Mouse (Mus musculus) embryonic fibroblast, embryonic 13.5 days (primary cell): ENCODE results near the gene Hist1h4f. TPM values are rescaled to one million over a fixed set of nuclear protein-coding genes. Genes with fewer than 3 reads are reported as not detected.
A peak's percentile ranks its signal among the peaks of the same experiment; 100 is the strongest.
"Not testable (repeated sequence)": the region's sequence is repeated elsewhere in the genome, so short reads cannot be mapped to it uniquely, and the experiment has no call there.

Experiments used
- H3K27ac ChIP-seq: 2 replicates; pipeline ENCODE4 v1.5.1; 2012; ENCODE audit warnings: low read length, control low read depth, inconsistent platforms; ENCODE audit not compliant: insufficient read depth
- H3K4me1 ChIP-seq: 2 replicates; pipeline ENCODE4 v1.6.1; 2011; ENCODE audit warnings: low read length; ENCODE audit not compliant: control insufficient read depth, insufficient read depth
- H3K4me3 ChIP-seq: 2 replicates; pipeline ENCODE4 v1.5.1; 2011; ENCODE audit warnings: mild to moderate bottlenecking, control low read depth, low read length; ENCODE audit not compliant: insufficient read depth
- CTCF ChIP-seq: IDR thresholded peaks from 2 replicates; pipeline ENCODE4 v1.5.1; 2011; ENCODE audit warnings: mild to moderate bottlenecking, control low read depth, low read length, moderate library complexity, borderline replicate concordance; ENCODE audit not compliant: insufficient read depth
- POLR2A ChIP-seq: IDR thresholded peaks from 2 replicates; pipeline ENCODE4 v1.6.1; 2011; ENCODE audit warnings: low read depth, mild to moderate bottlenecking, control low read depth, low read length, moderate library complexity
- polyA plus RNA-seq: library from polyadenylated mRNA; stranded (reverse); fragments of >200 nt; gene quantifications from 2 replicates; pipeline ENCODE4 v1.2.4, GENCODE M21; 2011; ENCODE audit warnings: low read depth; ENCODE audit not compliant: missing spikeins, insufficient read length

Gene Hist1h4f
- polyA plus RNA-seq, 1 experiment, result 18.1 TPM

- H3K4me3 ChIP-seq, result peak within 1 kb of the TSS; percentile 77
- H3K4me1 ChIP-seq, result not testable (repeated sequence)
- H3K27ac ChIP-seq, result peak within 1 kb of the TSS; percentile 93
- TF ChIP-seq POLR2A, result peak; percentile 94
Observed at GRCm38 (mm10) chr13:23535137-23536075, 16.0 kb downstream of the Hist1h4f start, which contains the start of gene Hist1h3g. TSS of gene Hist1h3g (plus strand) at chr13:23535422.

- peak overlapping the region; percentile 77 for H3K4me3 ChIP-seq
- peaks cover 3% of the 10 kb centered on the region for H3K4me1 ChIP-seq
- no peak for TF ChIP-seq CTCF
- TF ChIP-seq POLR2A, result peak; percentile 77; the same call in 1 of the 2 replicates
- peak overlapping the region; percentile 93 for H3K27ac ChIP-seq
Observed at GRCm38 (mm10) chr13:23534368-23535131, 16.9 kb downstream of the Hist1h4f start.

GRCm38 (mm10) chr13:23533560-23534367 lies 17.7 kb downstream of the Hist1h4f start, which contains the start of gene Hist1h2af:
TSS of gene Hist1h2af (plus strand) at chr13:23533906.
- TF ChIP-seq POLR2A, result peak; percentile 67

GRCm38 (mm10) chr13:23532262-23533075 lies 19.0 kb downstream of the Hist1h4f start:
- Histone ChIP-seq H3K4me3 (peak overlapping the region; percentile 46), H3K27ac (peak overlapping the region; percentile 79), H3K4me1 (peaks cover 5% of the 10 kb centered on the region; the same call in 1 of the 2 replicates)
- TF ChIP-seq POLR2A (peak; percentile 38; the same call in 1 of the 2 replicates), CTCF (no peak)

More at GRCm38 (mm10) chr13:23533560-23534367, 17.7 kb downstream of the Hist1h4f start, which contains the start of gene Hist1h2af:
- Histone ChIP-seq H3K4me3 (peak within 1 kb of the TSS; percentile 77), H3K27ac (peak within 1 kb of the TSS; percentile 93)
- not testable (repeated sequence) for H3K4me1 ChIP-seq

GRCm38 (mm10) chr13:23530901-23531875 lies 20.3 kb downstream of the Hist1h4f start, which contains the start of gene Hist1h4h:
TSS of gene Hist1h4h (plus strand) at chr13:23531050.
- Histone ChIP-seq H3K4me1 (peaks cover 7% of the 10 kb centered on the region; the same call in 1 of the 2 replicates), H3K27ac (peak within 1 kb of the TSS; percentile 95), H3K4me3 (peak within 1 kb of the TSS; percentile 66)
- TF ChIP-seq CTCF (no peak), POLR2A (peak; percentile 99)

- peak overlapping the region; percentile 95 for H3K27ac ChIP-seq
- H3K4me1 ChIP-seq, result peaks cover 7% of the 10 kb centered on the region; the same call in 1 of the 2 replicates
- H3K4me3 ChIP-seq, result peak overlapping the region; percentile 66
- TF ChIP-seq CTCF (no peak), POLR2A (0 out of 2 replicates have a peak, but pooled peaks have one; percentile 38)
Observed at GRCm38 (mm10) chr13:23530181-23530900, 21.1 kb downstream of the Hist1h4f start.
